Comparison of ENCODE assay signal across 8 mouse cellular contexts in the genomic region with DNA sequence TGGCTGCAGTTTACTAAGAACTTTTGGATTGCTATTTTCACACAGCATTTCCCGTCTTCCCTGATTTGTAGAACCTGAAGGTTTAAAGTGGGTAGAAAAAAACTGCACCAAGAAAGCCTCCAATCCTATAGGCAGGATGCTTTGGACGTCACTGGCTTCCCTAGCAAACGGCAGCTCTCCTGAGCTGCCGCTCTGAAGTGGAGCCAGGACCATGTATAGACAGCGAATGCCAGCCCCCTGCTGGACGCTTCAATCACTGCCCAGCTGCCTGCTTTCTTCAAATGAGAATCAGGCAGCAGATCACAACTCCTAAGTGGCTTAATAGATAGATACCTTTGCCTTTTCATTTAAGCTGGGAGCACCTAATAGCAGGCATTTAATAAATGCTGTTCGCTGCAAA. TPM values are rescaled to one million over a fixed set of nuclear protein-coding genes. Genes with fewer than 3 reads are reported as not detected.
DNase-seq lines count a peak whose midpoint lies in the region; ATAC-seq and TF ChIP-seq lines count a peak whose summit lies in the region.

Gene Grpr, minus strand, starts transcription at position 12 of the 400 bp plus-strand sequence.

- no peak within 1 kb of the TSS for H3K4me2 ChIP-seq in liver, embryonic 12.5 days
- H3K4me2 ChIP-seq in midbrain, embryonic 13.5 days (replicated peaks), result no peak within 1 kb of the TSS
- no peak within 1 kb of the TSS for H3K4me2 ChIP-seq in stomach, postnatal 0 days (replicated peaks; ENCODE audit: low read depth)

- H3K27ac ChIP-seq in liver, embryonic 12.5 days, result no peak within 1 kb of the TSS
- H3K27ac ChIP-seq in midbrain, embryonic 13.5 days, result no peak within 1 kb of the TSS
- H3K27ac ChIP-seq in stomach, postnatal 0 days (replicated peaks), result no peak within 1 kb of the TSS

- no peaks in the 10 kb centered on the region for H3K36me3 ChIP-seq in liver, embryonic 12.5 days
- H3K36me3 ChIP-seq in midbrain, embryonic 13.5 days, result no peaks in the 10 kb centered on the region
- no peaks in the 10 kb centered on the region for H3K36me3 ChIP-seq in stomach, postnatal 0 days (ENCODE audit: control insufficient read depth, insufficient read depth, low read length)

- H3K4me3 ChIP-seq in liver, embryonic 12.5 days, result no peak within 1 kb of the TSS
- no peak within 1 kb of the TSS for H3K4me3 ChIP-seq in midbrain, embryonic 13.5 days (replicated peaks)
- H3K4me3 ChIP-seq in stomach, postnatal 0 days (ENCODE audit: low read depth, low read length), result no peak within 1 kb of the TSS

- H3K9ac ChIP-seq in liver, embryonic 12.5 days, result no peak within 1 kb of the TSS
- H3K9ac ChIP-seq in midbrain, embryonic 13.5 days (replicated peaks), result no peak within 1 kb of the TSS
- no peak within 1 kb of the TSS for H3K9ac ChIP-seq in stomach, postnatal 0 days (ENCODE audit: low read length)

- peak; percentile 74 for TF ChIP-seq CTCF in stomach, postnatal 0 days (IDR thresholded peaks at IDR 0.05; ENCODE audit: low read depth)

- DNase-seq in liver, result peak; percentile 19
- DNase-seq in cerebellum, adult 9-10 months, result peak; percentile 7
- DNase-seq in frontal cortex, adult 2 months (ENCODE audit: extremely low spot score in 1 of 2, low spot score in 1 of 2), result peak; percentile 1 to 63
- DNase-seq in kidney, adult 8-10 months, result peak; percentile 2 to 42
- peak; percentile 58 for DNase-seq in left cerebral cortex, postnatal 4 days
- peak; percentile 53 for DNase-seq in stomach, postnatal 0 days (ENCODE audit: low spot score)

- H3K9me3 ChIP-seq in liver, embryonic 12.5 days (replicated peaks), result no peaks in the 10 kb centered on the region
- no peaks in the 10 kb centered on the region for H3K9me3 ChIP-seq in midbrain, embryonic 13.5 days
- H3K9me3 ChIP-seq in stomach, postnatal 0 days (ENCODE audit: control insufficient read depth, low read length), result no peaks in the 10 kb centered on the region

- H3K27me3 ChIP-seq in liver, embryonic 12.5 days (replicated peaks), result peaks cover 11% of the 10 kb centered on the region; the same call in 1 of the 2 replicates
- peaks cover 48% of the 10 kb centered on the region for H3K27me3 ChIP-seq in midbrain, embryonic 13.5 days
- no peaks in the 10 kb centered on the region for H3K27me3 ChIP-seq in stomach, postnatal 0 days (ENCODE audit: control insufficient read depth, insufficient read depth, low read length)

- no peaks in the 10 kb centered on the region for H3K4me1 ChIP-seq in liver, embryonic 12.5 days
- no peaks in the 10 kb centered on the region for H3K4me1 ChIP-seq in midbrain, embryonic 13.5 days (replicated peaks)
- H3K4me1 ChIP-seq in stomach, postnatal 0 days (replicated peaks; ENCODE audit: control insufficient read depth, insufficient read depth), result no peaks in the 10 kb centered on the region

- ATAC-seq in liver, embryonic 12.5 days, result no peak
- peak; percentile 97 for ATAC-seq in midbrain, embryonic 13.5 days
- 0 out of 2 replicates have a peak, but pooled peaks have one; percentile 71 for ATAC-seq in stomach, postnatal 0 days (ENCODE audit: low FRiP score, low TSS enrichment)

- WGBS in liver, embryonic 12.5 days (ENCODE audit: insufficient replicate concordance), result 15% methylated on average over 7 of the region's 7 CpGs
- 18% methylated on average over 7 of the region's 7 CpGs for WGBS in midbrain, embryonic 13.5 days
- 14% methylated on average over 7 of the region's 7 CpGs for WGBS in stomach, postnatal 0 days

- intact Hi-C loops in left cerebral cortex, postnatal 4 days (cut with DNase I), result no loop called here

- TF ChIP-seq EP300 in stomach, postnatal 0 days (optimal IDR thresholded peaks at IDR 0.05), result no peak

RNA-seq across cellular contexts. Expression of gene Grpr, which starts in this region (rescaled TPM):
- not detected in 2 replicates for polyA plus RNA-seq in liver, embryonic 12.5 days (2016; fragmentation: Nextera tagmentation; extraction: Ambion mirVana)
- 0.23 and 0.24 TPM in 2 replicates for polyA plus RNA-seq in frontal cortex, adult 2 months (2012; rRNA removed)
- total RNA-seq in left cerebral cortex, postnatal 4 days (2021), result 1 to 10 TPM; 1.7 to 2.3 TPM
- polyA plus RNA-seq in midbrain, embryonic 13.5 days (2015; fragmentation: Nextera tagmentation; extraction: Ambion mirVana), result 0.16 and 0.18 TPM in 2 replicates
- polyA plus RNA-seq in stomach, postnatal 0 days (2015; fragmentation: Nextera tagmentation; extraction: Ambion mirVana), result 0.46 and 0.59 TPM in 2 replicates

Comparison
In these comparisons a context has a peak if more than half of its experiments do, and no peak if none do; other contexts are left out.
1. Peak in DNase-seq in frontal cortex, adult 2 months; RNA of the gene not detected or under 1 TPM.
2. Peak in ATAC-seq in midbrain, embryonic 13.5 days; RNA of the gene not detected or under 1 TPM.
3. Peak in DNase-seq and ATAC-seq in stomach, postnatal 0 days; RNA of the gene not detected or under 1 TPM.
4. DNase-seq: peak in every context shown above with its lines; median percentile 58 in left cerebral cortex, postnatal 4 days; 53 in stomach, postnatal 0 days; 32 in frontal cortex, adult 2 months; 22 in kidney, adult 8-10 months; 19 in liver; 7 in cerebellum, adult 9-10 months.